Mouse (Mus musculus) urinary bladder, adult 18-20 months (tissue): ENCODE measurements at regions not wholly inside any gene's neighbourhood (a gene's known extent, or its start where the extent isn't known, plus 50 kb on each side); places are given as distances from the start of the nearest gene placed in this dataset.

Experiments used
- DNase-seq, 2 experiments: peaks; one replicate each; pipeline ENCODE4 v3.0.0; 2022; ENCODE audit warnings: low spot score in 2 of 2, mixed read lengths in 2 of 2

DNA sequence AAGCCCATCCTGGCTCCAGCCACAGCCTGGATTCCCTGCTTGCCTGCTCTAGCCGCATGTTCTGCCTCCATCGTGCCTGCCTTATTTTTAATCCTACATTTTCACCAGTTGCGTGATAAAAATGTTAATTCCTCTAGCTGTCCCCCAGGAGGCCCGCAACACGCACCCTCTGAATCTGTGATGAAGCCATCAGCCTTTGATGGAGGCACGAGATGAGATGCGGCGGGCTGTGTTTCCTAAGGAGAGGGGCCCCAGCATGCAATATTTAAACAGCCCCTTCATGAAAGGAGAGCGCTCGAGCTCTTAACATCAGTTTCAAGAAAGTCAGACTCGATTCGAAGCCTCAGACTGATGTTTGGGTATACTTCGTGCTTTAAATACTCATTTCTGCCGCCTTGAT is 76.3 kb downstream of the Nptx2 start:
- no peak for DNase-seq

DNA sequence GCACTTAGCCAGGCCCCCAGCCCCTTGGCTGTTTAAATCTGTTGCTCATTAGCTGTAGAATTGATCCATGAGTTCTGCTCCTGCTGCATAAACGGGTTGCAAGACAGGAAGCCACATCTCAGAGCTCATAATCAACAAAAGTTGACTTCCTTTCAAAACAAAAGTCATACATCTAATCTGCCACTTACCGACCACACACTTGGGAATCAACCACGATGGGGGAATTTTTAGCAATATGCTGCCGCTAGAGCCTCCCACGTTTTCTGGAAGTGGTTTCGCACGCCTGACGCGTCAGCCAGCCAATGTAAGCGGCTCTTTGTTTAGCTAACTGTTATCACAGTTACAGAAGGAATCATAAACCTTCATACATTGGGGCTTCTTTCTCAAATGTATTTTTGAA is 77.7 kb downstream of the Nptx2 start:
- DNase-seq, result no peak

- DNase-seq, result no peak
These were observed 86.6 kb downstream of the Nptx2 start for GRCm38 (mm10) chr5:144632295-144632694.

DNA sequence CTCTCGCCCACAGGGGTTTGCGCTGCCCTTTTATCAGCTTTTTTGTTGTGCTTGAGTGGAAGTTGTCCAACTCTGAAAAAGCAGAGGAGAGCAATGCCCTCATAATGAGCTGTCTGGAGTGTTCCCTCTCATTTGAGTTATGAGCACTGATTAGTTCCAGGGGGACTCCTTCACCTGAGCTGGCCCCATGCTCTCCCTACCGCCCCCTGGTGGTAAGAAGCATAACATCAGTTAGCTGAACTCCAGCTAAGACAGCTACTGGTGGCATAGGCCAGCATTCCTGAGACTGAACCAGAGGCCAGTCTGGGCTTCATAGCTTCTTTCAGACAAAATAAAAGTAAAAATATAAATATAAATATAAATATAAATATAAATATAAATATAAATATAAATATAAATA is 92.9 kb downstream of the Nptx2 start:
- peak; percentile 3 to 4 for DNase-seq

GRCm38 (mm10) chr5:144639639-144640038 is 93.9 kb downstream of the Nptx2 start:
- no peak for DNase-seq

GRCm38 (mm10) chr5:144642766-144643165 is 97.1 kb downstream of the Nptx2 start:
- DNase-seq, result no peak

DNA sequence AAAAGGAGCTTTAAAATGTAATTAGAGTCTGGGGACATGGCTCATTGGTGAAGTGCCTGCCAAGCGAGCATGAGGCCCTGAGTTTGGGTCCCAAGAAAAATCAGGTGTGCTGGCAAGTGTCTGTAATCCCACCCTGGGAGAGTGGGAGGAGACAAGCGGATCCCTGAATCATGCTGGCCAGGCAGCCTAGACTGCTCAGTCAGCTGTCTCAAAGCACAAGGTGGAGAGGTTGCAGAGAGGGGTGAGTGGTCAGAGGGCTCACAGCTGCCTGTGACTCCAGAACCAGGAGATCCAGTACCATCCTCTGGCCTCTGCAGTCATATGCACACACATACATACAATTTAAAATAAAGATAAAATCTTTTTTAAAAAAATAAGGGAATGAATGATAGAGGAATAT is 97.7 kb downstream of the Nptx2 start:
- no peak for DNase-seq

DNA sequence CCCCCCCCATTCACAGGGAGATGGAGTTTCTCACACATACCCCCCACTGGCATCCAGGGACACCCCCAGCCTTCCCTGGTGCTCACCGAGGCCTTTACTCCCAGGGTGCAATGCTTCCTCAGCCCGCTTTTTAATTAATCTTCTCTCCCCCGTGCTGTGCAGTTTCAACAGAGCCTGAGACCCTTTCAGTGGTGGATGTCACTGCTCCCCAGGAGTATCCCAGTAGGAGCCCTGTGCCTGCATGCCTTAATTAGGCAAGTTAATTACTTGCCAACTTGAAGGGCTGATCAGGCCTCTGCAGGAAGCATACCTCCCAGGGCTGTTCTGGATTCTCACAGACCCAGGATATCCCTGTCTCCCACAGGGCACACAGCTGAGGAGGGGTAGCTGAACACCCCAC is 99.7 kb downstream of the Nptx2 start:
- no peak for DNase-seq

- DNase-seq, result no peak
These were observed 101.8 kb downstream of the Nptx2 start for GRCm38 (mm10) chr5:144647311-144648104.

DNA sequence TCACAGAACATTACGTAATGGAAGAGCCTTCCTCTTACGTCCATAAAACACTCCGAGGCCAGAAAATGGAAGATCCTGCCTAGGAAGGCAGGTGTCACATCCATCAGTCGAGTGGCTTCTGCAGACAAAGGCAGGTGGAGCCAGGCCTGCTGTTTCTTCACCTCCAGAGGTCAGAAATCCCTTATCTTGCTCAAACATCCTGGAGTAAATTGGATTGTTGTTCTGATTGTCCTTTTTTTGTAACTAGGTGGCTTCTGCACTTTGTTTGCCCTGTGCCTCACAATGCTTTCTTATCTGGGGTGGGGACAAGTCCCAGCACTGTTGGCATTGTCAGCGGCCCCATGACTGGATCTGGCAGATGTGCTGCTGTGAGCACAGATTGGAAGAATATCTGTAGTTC is 106.5 kb downstream of the Nptx2 start:
- DNase-seq, result no peak

DNA sequence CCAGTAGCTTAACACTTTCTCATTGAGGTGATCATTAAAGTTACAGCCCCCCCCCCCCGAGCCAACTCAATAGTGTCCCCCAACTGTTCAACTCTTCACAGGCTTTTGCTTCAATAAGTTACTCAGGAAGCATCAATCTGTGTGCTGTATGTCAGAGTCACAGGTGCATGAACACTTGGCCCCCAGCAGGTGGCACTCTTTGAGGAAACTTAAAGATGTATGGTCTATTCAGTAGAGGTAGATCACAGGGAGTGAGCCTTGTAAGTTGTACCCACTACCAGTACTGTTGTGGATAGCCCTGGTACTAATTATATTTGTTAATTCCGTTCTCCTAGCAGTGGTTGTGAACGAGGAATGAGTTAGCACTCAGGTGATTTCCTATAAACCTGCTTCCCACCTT is 99.6 kb downstream of the Tmem130 start:
- DNase-seq, result no peak

DNA sequence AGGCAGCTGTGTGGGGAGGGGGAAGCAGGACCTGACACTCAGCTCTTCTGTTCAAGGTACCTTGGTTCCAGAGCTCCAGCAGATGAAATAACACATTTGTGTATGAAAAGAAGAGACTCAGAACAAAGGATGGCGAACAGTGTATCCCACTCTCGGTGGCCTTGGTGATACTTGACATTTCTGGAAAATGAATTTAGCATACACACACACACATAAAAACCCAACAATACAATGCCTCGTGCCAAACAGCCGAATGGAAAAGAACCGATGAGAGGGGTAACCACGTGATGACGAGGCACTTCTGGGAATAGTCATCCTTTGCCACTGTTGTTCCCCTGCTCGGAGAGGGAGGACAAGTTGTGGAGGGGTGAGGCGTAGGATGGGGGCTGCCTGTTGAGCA is 97.6 kb downstream of the Tmem130 start:
- DNase-seq, result no peak

DNA sequence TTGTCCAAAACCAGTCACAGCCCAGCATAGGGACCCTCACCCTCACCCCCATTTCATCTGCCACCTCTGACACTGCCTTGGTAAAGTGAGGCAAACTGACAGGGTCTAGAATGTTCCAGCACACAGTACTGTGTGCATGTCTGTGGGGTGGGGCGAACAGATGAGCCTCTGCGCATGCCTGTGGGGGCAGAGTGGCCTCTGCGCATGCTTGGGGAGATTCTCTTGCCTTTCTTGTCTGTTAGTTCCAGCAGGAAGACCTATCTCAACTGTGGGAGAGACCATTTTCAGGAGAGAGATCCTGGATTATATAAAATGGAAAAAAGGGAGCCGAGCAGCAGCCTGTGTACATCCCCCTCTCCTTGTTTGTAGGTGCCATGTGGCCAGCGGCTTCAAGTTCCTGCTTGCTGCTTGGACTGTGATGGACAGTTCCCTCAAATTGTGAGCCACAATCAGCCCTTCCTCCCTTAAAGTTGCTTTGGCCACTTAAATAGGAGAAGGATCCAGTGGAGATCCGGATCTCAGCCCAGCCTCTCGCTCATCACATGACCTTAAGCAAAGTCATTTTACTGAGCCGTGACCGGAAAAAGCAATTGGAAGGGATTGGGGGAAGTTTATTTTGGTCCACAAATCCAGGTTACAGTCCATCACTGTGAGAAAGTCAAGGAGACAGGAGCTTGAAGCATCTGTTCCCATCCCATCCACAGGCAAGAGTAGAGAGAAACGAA is 96.9 kb downstream of the Tmem130 start:
- no peak for DNase-seq

DNA sequence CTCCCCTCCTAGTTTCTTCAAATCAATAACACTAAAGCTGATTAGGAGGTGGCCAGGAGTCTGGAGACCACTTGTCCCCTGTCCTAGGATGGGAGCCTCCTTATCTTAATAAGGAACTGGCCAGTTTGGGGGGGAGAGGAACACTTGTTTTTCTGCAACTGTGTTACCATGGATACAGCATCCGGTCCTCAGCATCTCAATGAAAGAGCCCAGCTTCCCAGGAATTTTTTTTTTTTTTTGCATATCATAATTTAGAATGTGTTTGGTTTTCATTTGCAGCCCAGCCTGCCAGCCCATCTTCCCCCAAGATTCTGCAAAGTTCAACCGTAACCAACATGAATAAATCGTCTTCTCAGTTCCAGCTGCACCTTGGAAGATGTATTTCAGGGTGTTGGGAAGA is 93.6 kb downstream of the Tmem130 start:
- no peak for DNase-seq

DNA sequence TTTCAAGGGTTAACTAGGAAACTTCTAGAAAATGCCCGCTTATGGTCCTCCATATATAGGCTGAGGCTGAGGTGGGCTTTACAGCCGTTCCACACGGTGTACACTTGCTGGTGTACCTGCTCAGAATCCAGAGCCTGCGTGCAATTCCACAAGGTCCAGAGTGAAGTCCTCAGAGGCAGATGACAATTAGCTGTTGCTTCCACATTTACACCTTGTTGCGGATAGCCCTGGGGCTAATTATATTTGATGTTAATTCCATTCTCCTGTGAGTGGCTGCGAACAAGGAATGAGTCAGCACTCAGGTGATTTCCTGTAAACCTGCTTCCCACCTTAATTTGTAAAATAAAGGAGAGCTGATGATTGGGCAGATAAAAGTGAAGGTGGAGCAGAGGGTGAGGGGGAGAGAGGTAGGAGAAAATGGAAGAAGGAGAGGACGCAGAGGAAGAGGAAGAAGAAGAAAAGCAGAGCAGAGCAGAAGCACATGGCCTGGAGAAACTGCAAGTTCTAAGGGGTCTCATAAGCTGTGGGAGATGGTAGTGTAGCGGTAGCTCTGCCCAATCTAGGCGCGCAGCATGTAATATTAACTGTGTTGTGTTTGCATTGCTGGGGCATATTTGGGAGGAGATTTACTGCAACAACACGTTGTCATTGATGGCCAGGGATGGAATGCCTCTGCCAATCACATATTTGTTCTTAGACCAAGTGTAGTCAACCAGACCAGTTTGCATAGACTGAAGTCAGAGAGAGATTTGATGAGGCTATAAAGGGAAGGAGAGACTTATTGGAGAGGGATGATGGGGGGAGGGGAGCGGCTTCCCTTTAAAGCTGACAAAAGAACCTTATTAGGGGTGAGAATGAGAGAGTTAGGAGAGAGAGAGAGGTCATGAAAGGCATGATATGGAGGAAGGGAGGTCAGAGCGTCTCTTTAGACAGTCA is 82.5 kb downstream of the Tmem130 start:
- no peak for DNase-seq

DNA sequence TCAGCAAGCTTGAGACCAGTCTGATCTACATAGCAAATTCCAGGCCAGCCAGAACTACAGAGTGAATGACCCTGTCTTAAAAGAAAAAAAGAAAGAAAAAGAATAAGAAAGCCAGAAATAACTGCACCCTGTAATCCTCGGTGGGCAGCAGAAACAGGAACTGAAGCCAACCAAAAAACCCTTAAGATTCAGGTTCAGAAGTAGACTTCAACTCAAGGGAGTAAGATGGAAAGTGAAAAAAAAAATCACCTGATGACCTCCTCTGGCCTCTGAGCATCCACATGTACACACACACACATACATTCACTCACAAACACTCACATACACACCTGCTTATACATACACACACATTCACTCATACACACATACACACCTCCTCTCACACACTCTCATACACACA is 77.4 kb downstream of the Tmem130 start:
- DNase-seq, result no peak
